Mouse (Mus musculus): ENCODE data around the gene Lmbr1l.

The Lmbr1l gene

DNA sequence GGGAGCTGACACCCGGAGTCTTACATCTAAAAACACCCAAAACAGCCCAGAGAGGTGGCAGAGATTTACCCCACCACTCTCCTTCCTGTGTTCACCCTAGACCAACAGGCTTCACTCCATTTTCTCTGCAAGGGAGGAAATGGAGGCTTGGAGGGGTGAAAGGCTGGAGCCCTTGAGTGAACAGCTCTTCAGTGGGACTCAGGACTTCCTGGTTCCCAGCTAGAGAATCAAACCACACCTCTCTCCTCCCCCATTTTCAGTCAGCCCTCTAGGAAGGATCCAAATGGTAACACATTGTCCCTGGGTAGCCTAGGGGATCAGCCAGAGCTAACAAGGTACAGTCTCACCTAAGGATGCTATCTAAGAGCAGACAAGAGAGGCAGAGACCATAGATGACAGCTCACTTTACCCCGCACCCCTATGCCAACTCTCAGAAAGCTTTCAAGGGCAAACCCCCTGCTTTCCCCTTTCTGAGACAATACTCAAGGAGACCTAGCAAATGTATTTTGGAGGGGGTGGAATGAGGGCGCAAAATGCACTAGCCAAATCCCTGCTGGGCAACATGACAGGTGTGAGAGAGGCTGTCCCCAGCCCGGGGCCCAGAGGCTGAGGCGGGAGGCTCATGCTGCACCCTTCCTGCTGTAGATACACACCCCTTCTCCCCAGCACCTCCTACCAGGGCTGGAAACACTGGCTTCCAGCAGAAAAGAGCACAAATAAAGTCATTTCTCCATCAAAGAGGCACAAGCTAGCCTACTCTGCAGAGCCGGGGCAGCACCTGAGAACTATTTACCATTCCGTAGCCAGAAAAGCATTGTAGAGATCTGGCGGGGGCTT lies 48.5 kb downstream of the Lmbr1l start:
- no peak for DNase-seq (ENCODE audit: low spot score in 2 of 2)

DNA sequence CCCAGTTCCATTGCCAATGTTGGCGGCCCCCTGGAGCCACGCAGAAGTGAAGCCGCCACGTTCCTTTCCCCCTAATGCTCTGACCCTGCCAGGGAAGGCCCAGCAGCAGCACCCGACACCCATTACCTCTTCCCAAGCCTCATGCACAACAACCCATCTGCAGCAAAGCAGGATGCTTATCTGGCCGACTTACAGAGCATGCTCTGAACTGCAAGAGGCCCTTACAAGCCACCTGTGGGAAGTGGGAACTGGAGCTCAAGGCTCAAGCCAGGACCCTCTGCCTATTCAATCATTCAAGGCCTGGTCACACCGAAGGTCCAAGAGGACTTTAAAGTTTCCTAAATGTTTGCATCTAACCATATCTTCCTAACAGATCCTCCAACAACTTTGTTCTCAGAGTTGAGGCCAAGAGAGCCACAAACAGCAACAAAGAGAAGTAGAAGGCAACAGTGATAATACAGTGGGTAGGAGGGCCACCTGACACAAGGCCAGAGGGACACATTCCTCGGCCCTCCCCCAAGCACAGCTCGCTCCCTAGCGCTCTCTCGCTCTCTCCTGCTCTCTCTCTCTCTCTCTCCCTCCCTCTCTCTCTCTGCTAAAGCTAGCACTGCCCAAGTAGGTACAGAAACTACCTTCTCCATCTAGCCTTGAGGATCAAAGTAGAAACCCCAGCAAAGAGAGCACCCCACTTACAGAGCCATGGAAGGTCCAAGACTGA lies 49.5 kb downstream of the Lmbr1l start:
- no peak for DNase-seq (ENCODE audit: low spot score in 2 of 2)

DNA sequence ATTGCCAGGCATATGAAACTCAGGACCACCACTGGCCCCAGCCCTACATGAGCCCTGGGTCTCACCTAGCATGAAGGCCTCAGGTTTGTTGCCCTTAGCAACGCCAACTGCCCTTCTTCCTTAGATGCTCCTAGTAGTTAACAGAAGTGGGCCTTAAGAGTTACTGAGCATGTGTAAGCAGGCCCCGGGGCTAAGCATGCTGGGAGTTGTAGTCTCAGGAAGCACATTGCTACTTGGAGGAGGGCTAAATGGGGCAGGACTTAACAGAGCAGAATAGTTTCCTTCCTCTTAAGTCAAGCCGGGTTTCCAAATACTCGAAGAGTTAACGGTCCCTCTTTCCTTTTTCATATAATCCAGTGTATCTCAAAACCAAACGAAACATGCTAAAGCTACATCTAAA lies 50.7 kb downstream of the Lmbr1l start:
- DNase-seq (ENCODE audit: low spot score in 2 of 2) = peak; percentile 70 to 71

GRCm38 (mm10) chr15:98866501-98866900 lies 51.5 kb downstream of the Lmbr1l start:
- no peak for DNase-seq (ENCODE audit: low spot score in 2 of 2)

- no peak for DNase-seq (ENCODE audit: low spot score in 2 of 2)
Measured at GRCm38 (mm10) chr15:98865771-98866170, 52.3 kb downstream of the Lmbr1l start.

DNA sequence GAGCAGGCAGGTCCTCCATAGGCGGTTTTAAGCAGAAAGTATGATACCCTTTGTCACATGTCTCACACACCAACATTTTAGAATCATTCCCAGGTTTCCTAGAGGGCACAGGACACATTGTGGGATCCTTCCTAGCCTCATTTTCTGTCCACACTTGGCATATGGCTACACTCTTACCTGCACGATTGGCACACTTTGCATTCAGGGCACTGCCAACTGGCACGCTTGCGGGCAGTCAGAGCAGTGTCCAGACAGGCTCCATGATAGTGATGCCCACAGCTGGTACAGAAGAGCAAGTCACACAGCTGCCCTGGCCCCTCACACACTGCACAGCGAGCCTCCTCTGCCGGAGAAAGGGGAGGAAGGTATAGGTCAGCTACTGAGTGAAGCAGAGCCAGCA lies 53.1 kb downstream of the Lmbr1l start:
- no peak for DNase-seq (ENCODE audit: low spot score in 2 of 2)

DNA sequence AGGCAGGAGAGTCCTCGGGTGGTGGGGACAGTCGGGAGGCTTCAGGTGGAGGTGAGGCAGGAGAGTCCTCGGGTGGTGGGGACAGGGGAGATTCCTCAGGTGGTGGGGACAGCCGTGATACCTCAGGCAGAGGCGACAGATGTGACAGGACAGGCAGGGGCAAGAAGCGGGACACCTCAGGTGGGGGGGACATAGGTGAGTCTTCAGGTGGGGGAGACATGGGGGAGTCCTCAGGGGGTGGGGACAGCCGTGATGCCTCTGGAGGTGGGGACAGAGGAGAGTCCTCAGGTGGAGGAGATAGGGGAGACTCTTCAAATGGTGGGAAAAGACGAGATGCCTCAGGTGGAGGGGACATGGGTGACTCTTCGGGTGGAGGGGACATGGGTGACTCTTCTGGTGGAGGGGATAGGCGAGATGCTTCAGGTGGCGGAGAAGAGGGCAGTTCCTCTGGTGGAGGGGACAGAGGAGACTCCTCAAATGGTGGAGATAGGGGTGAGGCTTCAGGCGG lies 54.5 kb downstream of the Lmbr1l start:
- no peak for DNase-seq (ENCODE audit: low spot score in 2 of 2)

- DNase-seq (ENCODE audit: low spot score in 2 of 2) = no peak
Measured at GRCm38 (mm10) chr15:98861701-98862410, 56.2 kb downstream of the Lmbr1l start.

DNA sequence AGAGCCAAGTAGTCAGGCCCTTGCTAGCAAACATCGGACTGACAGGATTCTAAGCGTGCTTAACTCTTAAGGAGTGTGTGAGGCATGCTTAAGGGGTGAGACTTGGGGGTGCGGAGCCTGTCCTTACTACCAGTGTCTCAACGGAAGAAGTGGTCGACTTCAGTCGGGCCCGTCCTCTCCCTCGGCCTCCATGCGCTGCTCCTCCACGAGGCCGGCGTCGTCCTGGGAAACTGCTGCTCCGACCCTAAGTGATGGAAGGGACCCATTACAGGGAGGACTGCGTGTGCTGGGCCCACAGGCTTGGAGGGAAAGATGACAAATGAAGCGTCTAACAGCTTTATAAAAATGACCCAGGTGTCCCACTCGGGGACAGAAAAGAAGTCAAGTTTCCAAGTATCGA lies 57.1 kb downstream of the Lmbr1l start:
- no peak for DNase-seq (ENCODE audit: low spot score in 2 of 2)

DNA sequence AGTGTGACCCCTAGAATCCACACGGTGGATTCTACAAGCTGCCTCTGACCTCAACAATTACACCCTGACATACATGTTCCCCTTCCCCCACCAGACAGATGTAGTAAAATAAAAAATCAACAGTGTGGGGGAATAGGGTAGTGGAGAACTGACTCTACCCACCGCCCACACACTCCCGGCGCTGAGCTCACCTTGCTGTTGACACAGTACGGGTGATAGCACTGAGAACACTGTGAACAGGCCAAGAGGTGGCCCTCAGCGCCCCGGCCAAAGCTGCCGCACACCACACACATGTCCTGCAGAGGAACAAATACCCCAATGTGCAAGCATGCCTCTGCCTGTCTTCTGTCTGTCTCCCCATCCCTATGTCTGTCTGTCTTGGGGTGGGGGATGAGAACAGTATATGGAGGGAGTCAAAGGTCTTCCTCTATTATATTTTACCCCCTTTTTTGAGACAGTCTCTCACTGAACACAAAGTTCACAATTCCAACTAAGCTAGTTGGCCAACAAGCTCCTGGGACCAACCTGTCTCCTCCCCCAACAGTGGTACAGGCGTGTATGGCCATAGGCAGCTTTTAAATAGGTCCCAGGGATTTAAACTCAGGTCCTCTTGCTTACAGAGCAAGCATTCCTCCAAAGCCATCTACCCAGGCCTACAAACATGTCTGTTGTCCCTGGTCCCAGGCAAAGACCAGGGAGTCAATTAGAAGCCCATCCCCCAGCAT lies 58.5 kb downstream of the Lmbr1l start:
- DNase-seq (ENCODE audit: low spot score in 2 of 2) = no peak

- DNase-seq (ENCODE audit: low spot score in 2 of 2) = no peak
Measured at GRCm38 (mm10) chr15:98854214-98854613, 63.8 kb downstream of the Lmbr1l start.
